Mouse (Mus musculus): ENCODE results near the gene Nav2.

GRCm38 (mm10) chr7:49334163-49334562, 425.6 kb downstream of the Nav2 start:
- TF ChIP-seq CTCF (conservative IDR thresholded peaks at IDR 0.05 in 1 of 2, IDR thresholded peaks at IDR 0.05 in 1 of 2; ENCODE audit: low read depth in 2 of 2, low read length in 2 of 2): no peak
- TF ChIP-seq BHLHE40 (IDR thresholded peaks at IDR 0.05; ENCODE audit: low read depth, low read length): no peak
- no peak for TF ChIP-seq MAX (IDR thresholded peaks at IDR 0.05; ENCODE audit: low read length)
- TF ChIP-seq ZNF384 (IDR thresholded peaks at IDR 0.05; ENCODE audit: low read depth, low read length): no peak
- TF ChIP-seq POLR2A (IDR thresholded peaks at IDR 0.05; ENCODE audit: low read depth, low read length): no peak
- no peak for TF ChIP-seq USF2 (conservative IDR thresholded peaks at IDR 0.05; ENCODE audit: low read depth, low read length)
